Mouse (Mus musculus) hindbrain, embryonic 16.5 days (tissue): ENCODE results near the gene Sfxn5. TPM values are rescaled to one million over a fixed set of nuclear protein-coding genes. Genes with fewer than 3 reads are reported as not detected.

Experiments
- ATAC-seq: fragments of 200-750 bp; cut with Nextera tagmentation; 2 replicates; pipeline ENCODE4 v1.8.0; 2017; ENCODE audit warnings: moderate TSS enrichment, moderate library complexity
- H3K27ac ChIP-seq: fragments of 300-500 bp; sonication (generic); 2 replicates; pipeline ENCODE4 v1.5.1; 2014; ENCODE audit warnings: low read depth, mild to moderate bottlenecking, control low read depth, low read length, moderate library complexity
- H3K27me3 ChIP-seq: fragments of 300-500 bp; sonication (generic); replicated peaks from 2 replicates; pipeline ENCODE4 v1.6.1; 2014; ENCODE audit warnings: low read length; ENCODE audit not compliant: control insufficient read depth, insufficient read depth
- H3K36me3 ChIP-seq: fragments of 300-500 bp; sonication (generic); 2 replicates; pipeline ENCODE4 v1.6.1; 2014; ENCODE audit warnings: mild to moderate bottlenecking, low read length, moderate library complexity, mixed read lengths; ENCODE audit not compliant: control insufficient read depth, insufficient read depth
- H3K4me1 ChIP-seq: fragments of 300-500 bp; sonication (generic); 2 replicates; pipeline ENCODE4 v1.6.1; 2014; ENCODE audit warnings: low read depth, low read length; ENCODE audit not compliant: control insufficient read depth, insufficient read depth
- H3K4me2 ChIP-seq: fragments of 300-500 bp; sonication (generic); 2 replicates; pipeline ENCODE4 v1.6.1; 2014; ENCODE audit warnings: mild to moderate bottlenecking, low read length, control low read depth, moderate library complexity
- H3K4me3 ChIP-seq: fragments of 300-500 bp; sonication (generic); 2 replicates; pipeline ENCODE4 v1.5.1; 2014; ENCODE audit warnings: mild to moderate bottlenecking, low read length, control low read depth, moderate library complexity
- H3K9ac ChIP-seq: fragments of 300-500 bp; sonication (generic); 2 replicates; pipeline ENCODE4 v1.6.1; 2014; ENCODE audit warnings: low read depth, mild to moderate bottlenecking, control low read depth, low read length, moderate library complexity
- H3K9me3 ChIP-seq: fragments of 300-500 bp; sonication (generic); 2 replicates; pipeline ENCODE4 v1.6.1; 2014; ENCODE audit warnings: mild to moderate bottlenecking, low read length, moderate library complexity; ENCODE audit not compliant: control insufficient read depth
- WGBS: fragments of 180-500 bp; shearing (Covaris S2); extraction: QIAGEN DNeasy Blood & Tissue Kit; methylation state at CpG from one replicate; pipeline ENCODE4 v1.1.7; 2014; 5-methylcytosine and 5-hydroxymethylcytosine counted together
- microRNA-seq: library from miRNA; unstranded; fragments of <30 nt; microRNA quantifications from one replicate; pipeline ENCODE4, GENCODE M21; 2017
- polyA plus RNA-seq: library from polyadenylated mRNA; unstranded; fragments of >200 nt; fragmentation: Nextera tagmentation; extraction: Ambion mirVana; gene quantifications from 2 replicates; pipeline ENCODE4 v1.2.1, GENCODE M21; 2015

Sfxn5 gene
- polyA plus RNA-seq, 1 experiment from 2014 or later: 61.3 TPM

- peak overlapping the region; percentile 12; the same call in 1 of the 2 replicates for H3K27ac ChIP-seq
- no peaks in the 10 kb centered on the region for H3K36me3 ChIP-seq
- H3K9me3 ChIP-seq: no peaks in the 10 kb centered on the region
- peak; percentile 73 for ATAC-seq
- H3K4me3 ChIP-seq: no peak overlapping the region
- no peak overlapping the region; the same call in 1 of the 2 replicates for H3K9ac ChIP-seq
- no peak overlapping the region; the same call in 1 of the 2 replicates for H3K4me2 ChIP-seq
- 37% methylated on average over 11 of the region's 11 CpGs for WGBS
- peaks cover 3% of the 10 kb centered on the region; the same call in 1 of the 2 replicates for H3K4me1 ChIP-seq
- no peaks in the 10 kb centered on the region for H3K27me3 ChIP-seq
These were observed 167.7 kb downstream of the Sfxn5 start for GRCm38 (mm10) chr6:85165440-85165921.

Small RNA genes within 50 kb of the gene (microRNA-seq; reads per million reads assigned to microRNA genes)
- gene Mir705: not detected

Other genes with a start within 250 kb of the Sfxn5 start
- 36.5 and 37.1 TPM in 2 replicates for gene Spr, start 195.7 kb downstream of the Sfxn5 start, polyA plus RNA-seq
- 1.1 TPM in 1 of 2 replicates, not detected in the other for gene Emx1, start 146.0 kb downstream of the Sfxn5 start, polyA plus RNA-seq
- gene Rab11fip5, start 41.2 kb upstream of the Sfxn5 start, polyA plus RNA-seq: 24.3 and 28.6 TPM in 2 replicates
- gene Noto, start 90.5 kb upstream of the Sfxn5 start, polyA plus RNA-seq: not detected in 2 replicates
- 81.4 and 82.8 TPM in 2 replicates for gene Smyd5, start 98.6 kb upstream of the Sfxn5 start, polyA plus RNA-seq
- gene Cct7, start 118.1 kb upstream of the Sfxn5 start, polyA plus RNA-seq: 561 TPM in 2 replicates
- 33.2 and 34.9 TPM in 2 replicates for gene Pradc1, start 118.5 kb upstream of the Sfxn5 start, polyA plus RNA-seq
- 9.8 and 10.3 TPM in 2 replicates for gene Fbxo41, start 169.6 kb upstream of the Sfxn5 start, polyA plus RNA-seq
- gene Egr4, start 180.2 kb upstream of the Sfxn5 start, polyA plus RNA-seq: not detected in 2 replicates